Mouse (Mus musculus) common myeloid progenitor, adult 5-6 weeks (primary cell): ENCODE results near the gene Sec24b. TPM values are rescaled to one million over a fixed set of nuclear protein-coding genes. Genes with fewer than 3 reads are reported as not detected.

ENCODE experiments used
- ATAC-seq: replicated peaks from 2 replicates; pipeline ENCODE4 v1.8.0; 2016; ENCODE audit warnings: low read depth, mild to moderate bottlenecking, moderate TSS enrichment, inconsistent platforms; ENCODE audit not compliant: poor library complexity, severe bottlenecking
- total RNA-seq: library from RNA; stranded (forward); fragments of 200-1000, 187-1606 nt; gene quantifications from 2 replicates; pipeline ENCODE4 v1.2.3, GENCODE M21; 2017

Sec24b gene
- 20.2 and 48.5 TPM in 2 replicates for total RNA-seq

DNA sequence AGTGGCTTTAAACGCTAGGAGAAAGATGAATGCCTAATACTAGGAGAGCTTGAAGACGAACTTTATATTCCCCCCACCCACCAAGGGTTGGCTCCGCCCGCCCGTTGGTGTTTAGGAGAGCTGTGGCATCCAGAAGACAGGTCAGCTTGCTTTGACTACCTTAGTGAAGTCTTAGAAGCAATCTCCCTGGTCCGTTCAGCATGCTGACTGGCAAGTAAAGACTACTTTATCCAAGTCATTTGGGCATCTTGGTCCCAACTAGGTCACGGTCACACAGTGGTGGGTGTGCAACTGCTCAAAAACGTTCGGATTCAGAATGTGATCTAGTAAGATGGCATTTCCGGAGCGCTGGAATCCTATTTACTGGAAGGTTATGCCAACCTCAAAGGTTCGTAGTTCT is at the start of gene Sec24b:
Sec24b (minus strand) TSS at position 273 of the 400 bp plus-strand sequence.
- ATAC-seq = peak; percentile 22; the same call in 1 of the 2 replicates

DNA sequence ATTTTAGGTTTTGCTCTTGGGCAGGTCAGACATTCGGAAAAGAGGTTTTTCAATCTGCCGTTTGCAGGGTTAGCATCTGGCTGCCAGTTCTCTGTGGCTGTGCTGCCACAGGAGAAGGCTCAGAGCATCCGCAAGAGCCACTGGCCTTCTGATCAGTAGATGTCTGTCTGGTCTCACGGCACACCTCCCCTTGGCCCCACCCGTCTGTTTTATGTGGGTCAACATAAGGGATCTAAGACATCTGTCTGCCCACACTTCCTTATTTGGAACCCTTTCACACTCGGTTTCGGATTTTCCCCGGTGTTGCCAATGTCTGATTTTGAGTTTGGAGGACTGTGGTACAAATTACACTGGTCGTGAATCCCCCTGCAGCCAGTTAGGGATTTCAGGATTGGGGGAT is 43.1 kb upstream of the Sec24b start:
- ATAC-seq = no peak

DNA sequence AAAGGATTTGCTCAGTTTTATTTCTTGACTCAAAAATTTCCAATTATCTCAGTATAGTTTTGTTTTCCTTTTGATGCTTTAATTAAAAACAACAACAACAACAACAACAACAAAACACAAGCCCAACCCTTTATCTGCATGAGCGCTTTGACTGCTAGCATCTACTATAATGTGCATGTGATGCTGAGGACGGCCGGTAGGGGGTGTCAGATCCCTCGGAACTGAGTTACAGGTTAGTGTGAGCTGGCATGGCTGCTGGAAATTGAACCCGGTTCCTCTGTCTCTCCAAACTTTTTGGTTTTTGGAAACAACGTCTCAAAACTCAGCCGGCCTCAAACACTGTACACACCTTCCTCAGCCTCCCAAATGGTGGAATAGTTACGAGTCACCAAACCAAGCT is 42.1 kb upstream of the Sec24b start:
- peak; percentile 87 for ATAC-seq

DNA sequence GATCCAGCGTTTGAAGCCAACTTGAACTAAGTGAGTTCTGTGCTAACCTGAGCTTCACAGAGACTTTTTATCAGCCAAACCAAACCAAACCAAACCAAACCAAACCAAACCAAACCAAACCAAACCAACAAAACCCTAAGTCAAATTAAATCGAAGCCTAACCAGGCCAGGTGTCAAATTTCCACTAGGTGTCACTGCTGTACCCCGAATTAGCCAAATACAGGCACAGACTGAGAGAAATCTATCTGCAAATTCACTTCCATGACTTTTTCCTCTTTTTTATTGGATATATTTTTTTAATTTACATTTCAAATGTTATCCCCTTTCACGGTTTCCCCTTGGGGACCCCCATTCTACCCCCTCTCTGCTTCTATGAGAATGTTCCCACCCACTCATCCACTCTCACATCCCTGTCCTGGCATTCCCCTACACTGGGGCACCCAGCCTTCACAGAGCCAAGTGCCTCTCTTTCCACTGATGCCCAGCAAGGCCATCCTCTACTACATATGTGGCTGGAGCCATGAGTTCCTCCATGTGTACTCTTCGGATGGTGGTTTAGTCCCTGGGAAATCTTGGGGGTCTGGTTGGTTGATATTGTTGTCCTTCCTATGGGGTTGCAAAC is 33.9 kb upstream of the Sec24b start:
- peak; percentile 78 for ATAC-seq

DNA sequence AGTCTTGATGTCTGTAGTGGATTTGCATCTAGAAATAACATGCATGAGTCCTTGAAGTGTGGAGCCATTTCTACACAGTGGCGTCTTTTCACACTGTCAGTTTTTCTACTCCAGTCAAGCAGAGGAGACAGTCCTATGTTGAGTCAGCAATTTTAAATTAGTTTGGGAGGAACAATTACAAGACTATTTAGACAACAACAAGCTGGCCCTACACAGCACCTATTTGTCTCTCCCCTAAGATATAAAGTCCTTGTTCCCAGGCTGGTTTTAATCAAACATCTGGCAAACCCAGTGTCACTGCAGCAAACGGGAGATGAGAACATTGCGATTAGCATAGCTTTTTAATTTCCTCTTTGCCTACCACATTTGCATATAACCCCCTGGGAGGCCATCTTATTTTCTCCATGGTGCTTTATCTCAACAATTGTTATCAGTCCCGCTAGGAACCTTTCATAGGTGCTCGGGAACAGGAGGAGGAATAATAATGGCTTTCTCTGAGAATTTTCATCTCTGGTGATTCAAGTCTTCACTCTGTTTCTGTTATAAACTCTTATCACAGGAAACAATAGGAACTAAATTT is 32.9 kb upstream of the Sec24b start:
- no peak for ATAC-seq

DNA sequence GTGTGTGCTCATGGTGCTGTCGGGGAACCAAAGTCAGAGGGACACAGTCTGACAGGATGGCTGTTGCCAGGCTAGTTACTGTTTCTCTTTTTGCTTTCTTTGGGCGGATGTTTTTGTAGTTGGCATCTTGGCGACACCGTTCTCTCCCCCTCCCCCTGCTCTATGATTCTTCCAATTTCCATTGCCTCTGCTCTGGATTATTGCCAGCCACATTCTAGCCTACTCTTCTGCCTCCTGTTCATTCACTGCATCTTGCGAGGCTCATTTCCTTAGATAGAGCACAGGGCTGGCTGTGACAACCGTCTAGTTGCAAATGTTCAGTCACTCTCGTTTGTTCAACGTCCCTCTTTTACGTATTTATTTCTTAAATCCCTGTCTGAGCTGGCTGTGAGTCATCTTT is 29.1 kb upstream of the Sec24b start:
- ATAC-seq = no peak

DNA sequence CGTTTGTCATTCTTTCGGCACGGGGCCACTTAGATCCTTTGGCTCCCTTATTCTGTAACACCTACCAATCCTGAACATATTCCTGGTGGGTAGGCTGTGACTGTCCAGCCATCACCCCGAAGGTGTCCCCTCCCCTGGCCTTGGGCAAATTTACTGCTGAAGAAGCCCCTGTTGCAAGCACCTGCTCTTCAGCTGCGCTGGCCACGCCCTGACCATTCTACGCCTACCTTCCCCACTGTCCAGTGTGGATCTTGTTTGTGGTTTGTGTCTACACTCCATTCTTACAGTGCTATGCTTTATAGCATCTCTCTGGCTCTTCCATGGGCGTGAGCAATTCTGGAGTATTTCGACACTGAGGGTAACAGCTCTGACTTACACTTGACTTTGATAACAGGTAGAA is 27.3 kb upstream of the Sec24b start:
- no peak for ATAC-seq

DNA sequence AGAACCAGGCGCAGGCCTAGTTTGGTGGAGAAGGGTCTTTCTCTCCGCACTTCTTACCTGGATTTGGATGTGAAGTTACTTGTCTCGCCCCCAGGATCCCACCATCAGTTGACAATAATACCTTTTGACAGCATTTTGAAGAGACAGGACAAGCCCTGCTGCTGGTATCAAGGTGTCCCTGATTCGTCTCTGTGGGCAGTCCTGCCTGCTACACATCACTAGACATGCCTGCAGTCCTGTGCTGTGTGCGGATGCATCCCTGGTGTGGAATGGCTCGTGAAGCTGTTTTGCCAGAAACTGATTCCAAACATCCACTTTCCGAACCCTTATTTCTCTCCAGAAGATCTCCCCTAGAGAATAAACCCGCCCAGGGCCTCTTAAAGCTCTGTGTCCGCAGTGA is 26.1 kb upstream of the Sec24b start:
- no peak for ATAC-seq

DNA sequence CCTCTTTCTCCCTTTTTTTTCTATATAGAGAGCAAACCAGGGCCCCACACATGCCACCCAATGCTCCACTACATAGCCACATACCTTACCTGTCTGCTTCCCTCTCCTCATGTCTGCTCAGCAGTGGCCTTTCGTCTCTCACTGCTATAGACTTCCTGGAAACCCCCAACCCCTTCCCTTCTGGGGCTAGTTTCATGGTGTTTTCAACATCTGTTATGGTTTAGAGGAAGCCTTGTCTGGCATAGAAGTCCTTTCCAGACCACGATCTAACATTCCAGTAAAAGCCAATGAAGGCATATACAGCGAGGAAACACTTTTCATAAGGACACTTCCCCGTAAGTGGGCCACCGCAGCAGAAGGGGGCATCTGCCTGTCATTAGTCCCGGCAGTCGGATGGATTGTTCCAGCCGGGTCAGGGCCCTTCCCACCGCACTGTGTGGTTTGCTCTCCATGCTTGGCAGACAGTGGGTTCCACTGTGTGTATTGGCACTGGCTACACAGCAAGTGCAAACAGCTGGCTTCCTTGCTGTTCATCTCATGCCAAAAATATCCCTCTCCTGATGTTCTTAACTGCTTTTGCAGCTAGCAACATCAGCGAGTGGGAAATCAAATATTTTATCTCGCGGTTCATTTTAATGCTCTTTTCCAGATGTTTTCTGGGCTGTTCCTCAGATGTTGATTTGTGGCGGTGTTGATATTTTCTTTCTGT is 25.2 kb upstream of the Sec24b start:
- ATAC-seq = no peak

DNA sequence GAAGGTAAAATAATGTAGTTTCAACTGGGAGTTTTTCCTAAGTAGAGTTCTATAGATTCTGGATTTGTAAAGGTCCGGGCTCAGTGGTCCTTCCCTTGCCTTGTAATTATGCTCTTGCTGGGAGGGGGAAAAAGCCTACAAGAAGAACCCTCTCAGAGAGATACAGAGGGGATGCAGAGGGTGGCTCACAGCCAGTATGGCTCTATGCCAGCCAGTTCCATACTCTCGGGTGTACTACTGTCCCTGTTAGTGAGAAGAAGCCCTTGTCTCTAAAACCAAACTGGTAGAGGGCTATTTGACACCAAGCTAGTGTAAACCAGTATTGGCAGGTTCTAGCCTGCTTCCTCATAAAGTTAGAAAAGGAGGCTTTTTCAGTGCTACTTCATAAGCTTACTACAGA is 22.0 kb upstream of the Sec24b start:
- no peak for ATAC-seq

DNA sequence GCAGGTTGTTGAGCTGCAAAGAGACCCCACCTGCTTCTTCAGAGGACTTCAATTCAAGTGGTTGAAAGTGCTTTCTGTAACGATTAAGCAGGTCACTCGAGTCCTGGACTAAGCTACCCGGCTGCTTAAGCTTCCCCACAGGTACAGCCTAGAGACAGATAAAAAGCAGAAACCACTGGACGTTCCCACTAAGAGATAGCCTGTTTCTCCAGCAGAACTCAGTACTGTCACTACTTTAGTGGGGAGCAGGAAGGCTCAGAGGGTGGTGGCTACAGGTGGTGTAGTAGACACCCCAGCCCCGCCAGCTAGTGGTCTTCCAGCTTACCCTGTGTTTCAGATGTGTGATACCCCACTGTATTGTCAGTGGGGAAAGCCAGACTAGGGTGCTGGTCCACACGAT is 19.3 kb upstream of the Sec24b start:
- no peak for ATAC-seq

DNA sequence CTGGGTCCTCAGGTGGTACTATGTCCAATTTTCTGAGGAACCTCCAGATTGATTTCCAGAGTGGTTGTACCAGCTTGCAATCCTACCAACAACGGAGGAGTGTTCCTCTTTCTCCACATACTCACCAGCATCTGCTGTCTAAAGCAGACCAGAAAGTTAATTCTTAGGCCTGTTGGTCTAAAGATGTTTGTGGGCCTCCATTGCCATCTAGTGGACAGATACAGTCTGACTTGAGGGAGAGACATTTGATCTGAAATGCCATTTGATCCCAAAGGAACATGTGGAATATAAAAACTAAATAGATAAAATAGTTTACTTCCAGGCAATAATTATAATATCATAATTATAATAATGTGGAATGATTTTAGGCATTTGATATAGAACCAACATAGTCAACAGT is 18.4 kb upstream of the Sec24b start:
- peak; percentile 99 for ATAC-seq

DNA sequence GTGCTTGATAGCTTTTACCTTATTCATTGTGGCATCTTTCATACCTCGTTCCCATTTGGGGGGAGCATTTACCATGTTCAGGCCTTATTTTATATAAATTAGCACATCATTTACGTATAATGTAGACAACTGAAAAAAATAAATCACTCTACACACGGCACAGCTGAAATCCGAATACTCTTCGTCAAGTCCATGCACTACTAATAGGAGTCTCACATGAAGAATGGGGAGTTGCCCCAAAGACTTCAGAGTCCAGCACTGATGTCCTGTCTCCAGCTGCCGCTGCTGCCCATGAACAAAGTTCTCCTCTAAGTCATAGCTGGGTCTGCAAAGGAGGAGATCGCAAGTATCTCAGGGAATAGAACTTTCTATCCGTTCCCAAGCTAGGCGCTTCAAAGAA is 15.9 kb upstream of the Sec24b start:
- ATAC-seq = no peak

DNA sequence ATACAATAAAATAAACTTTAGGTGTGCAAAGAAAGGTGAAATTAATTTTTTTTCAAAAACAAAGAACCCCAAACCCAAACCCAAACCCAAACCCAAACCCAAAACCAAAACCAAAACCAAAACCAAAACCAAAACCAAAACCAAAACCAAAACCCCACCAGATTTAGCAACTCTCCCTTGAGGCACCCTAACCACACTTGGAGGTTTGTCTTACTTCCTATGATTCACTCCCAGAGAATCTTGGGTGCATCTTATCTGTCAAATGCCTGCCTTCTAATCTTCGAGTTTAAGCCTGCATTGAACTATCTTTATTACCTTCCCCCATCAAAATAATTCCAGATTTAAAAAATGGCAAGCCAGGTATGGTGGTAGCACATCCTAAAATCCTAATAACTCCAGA is 14.4 kb upstream of the Sec24b start:
- ATAC-seq = no peak

DNA sequence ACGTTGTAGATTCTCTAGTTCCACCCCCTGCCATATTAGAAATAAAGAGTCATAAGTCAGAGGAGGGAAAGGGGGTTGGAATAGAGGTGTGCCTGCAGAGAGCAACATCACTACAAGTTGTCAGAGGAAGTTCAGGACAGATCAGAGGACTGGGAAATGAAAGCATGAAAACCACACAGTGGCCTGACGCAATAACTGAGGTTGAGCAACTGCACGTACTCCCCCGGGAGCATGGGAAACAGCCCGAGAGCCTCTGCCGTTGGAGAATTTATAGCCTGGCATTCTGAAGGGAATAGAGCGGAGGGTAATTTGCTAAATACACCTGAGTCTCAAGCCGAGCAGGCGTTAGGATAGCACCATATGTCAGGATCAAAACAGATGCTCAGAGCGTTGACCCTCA is 11.7 kb upstream of the Sec24b start:
- peak; percentile 96 for ATAC-seq

DNA sequence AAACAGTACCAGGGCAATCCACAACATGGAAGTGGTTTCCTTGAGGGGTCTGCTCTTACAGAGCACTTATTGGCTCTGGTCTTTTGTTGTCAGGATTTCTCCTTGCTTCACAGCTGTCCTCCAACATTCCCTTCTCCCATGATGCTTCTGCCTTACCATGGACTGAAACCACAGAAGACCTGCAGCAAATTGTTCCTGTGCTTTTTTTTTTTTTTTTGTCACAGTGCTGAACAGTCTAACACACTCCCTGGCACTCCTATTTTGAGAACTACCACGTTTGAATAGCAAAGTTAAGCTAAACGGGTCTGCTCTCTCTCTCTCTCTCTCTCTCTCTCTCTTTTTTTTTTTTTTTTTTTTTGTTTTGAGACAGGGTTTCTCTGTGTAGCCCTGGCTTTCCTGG is 10.6 kb upstream of the Sec24b start:
- no peak for ATAC-seq

DNA sequence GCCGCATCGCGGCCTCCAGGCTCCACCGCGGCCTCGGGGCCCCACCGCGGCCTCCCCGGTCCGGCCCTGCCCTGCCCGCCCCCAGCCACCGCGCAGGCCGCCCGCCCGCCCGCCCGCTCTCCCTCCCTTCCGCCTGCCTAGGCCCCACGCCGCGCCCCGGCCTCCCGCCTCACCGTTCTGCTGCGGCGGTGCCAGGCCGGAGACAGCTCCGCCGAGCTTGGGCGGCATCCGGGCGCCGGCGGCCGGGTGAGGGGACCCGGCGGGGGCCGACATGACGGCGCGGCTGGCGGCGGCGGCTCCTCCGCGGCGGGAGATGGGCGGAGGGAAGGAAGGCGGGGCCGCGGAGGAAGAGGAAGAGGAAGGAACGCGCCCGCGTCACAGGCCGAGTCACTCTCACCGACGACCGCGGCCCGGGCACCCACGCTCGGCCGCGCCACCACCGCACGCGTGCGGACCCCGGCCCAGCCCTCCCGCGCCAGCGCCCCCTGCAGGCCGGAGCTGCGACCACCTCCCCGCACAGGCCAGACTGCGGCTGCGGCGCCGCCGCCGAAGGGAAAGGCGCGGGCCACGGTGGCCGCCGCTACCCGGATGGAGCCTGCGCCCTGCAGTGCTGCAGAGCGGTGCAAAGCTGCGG is 840 bp downstream of the Sec24b start:
- peak; percentile 74 for ATAC-seq

DNA sequence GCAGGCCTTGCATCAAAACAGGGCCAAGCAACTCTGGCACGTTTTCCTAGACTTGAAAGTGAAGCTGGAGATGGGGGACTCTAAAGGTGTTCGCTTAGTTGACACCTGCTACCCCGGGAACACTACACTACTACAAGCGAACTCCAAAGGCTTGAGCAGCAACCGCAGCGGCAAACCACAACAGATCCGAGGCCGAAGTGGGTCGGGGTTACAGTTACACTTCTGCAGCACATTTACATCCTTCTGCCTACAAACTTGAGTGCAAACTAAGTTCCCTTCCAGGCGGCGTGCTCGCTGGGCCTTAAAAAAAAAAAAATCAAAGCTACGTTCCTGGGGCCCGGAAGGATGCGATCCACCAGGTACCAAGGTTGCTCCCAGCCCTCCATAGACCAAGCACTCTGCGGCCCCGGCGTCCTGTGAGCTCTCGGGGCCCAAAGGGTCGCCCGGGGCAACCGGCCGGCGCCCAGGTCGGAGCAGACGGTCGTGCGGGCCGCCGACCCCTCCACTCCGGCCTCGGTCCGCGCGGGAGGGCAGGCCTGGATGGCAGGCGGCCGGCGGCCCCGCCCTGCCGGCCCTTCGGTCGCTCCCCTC is 1.5 kb downstream of the Sec24b start:
- ATAC-seq = peak; percentile 43

DNA sequence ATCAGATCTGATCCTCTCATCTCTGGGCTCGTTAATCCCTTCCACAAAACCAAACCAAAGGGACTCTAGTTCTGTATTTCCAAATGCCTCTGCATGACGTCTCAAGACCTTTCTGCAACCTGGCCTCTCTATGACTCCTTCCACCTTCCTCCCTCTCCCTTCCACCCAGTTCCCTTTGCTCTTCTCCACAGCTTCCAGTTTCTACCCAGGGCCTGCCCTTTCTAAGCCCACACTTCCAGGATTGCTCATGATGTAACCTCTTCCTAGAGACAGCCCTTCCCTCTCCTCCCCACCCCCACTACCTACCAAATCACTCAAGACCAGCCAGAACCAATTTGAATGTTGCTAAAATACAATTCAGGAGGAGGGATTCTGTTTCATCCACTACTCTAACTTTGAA is 2.9 kb downstream of the Sec24b start:
- no peak for ATAC-seq

DNA sequence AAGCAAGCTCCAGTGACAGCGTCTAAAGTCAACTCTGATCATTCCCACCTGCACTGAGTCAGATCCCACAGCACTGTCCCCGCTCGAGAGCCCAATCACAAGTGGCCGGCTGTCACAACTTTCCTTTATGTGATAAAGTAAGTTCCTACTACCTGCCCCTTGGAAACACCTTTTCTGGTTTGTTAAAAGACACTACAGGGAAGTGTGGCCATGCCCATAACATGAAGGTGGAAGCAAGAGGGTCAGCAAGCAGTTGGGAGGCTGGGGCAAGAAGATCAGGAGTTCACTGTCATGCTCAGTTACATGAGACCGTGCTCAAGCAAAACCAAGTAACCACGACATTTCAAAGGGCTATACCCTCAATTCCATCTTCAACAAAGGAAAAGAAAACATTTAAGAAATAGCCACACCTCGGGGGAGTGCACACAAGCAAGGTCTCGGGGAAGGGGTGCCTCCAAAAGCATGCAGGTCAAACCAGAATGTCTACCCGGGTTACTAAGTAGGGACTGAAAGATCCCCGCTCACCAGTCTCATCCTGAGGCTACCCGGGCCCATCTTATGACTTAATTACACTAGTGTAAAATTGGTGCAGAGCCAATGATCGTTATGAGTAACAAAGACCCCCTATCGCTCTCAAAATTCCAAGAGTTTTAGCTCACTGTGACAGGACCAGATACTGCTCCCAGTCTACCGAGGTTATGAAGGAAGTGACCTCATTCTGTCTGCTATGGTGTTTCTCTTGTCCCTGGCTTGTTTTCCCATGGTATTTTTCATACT is 3.6 kb downstream of the Sec24b start:
- no peak for ATAC-seq
